Mouse (Mus musculus) lung, postnatal 10 days (tissue): ENCODE measurements around the gene Gm12695.
A peak's percentile ranks its signal among the peaks of the same experiment; 100 is the strongest.

Experiments used
- DNase-seq: peaks from one replicate; pipeline ENCODE4 v3.0.0; 2021

Gene Gm12695

GRCm38 (mm10) chr4:96785086-96785485 lies at the start of gene Gm12695:
Gene Gm12695, minus strand, starts transcription at chr4:96785186.
- no peak for DNase-seq

DNA sequence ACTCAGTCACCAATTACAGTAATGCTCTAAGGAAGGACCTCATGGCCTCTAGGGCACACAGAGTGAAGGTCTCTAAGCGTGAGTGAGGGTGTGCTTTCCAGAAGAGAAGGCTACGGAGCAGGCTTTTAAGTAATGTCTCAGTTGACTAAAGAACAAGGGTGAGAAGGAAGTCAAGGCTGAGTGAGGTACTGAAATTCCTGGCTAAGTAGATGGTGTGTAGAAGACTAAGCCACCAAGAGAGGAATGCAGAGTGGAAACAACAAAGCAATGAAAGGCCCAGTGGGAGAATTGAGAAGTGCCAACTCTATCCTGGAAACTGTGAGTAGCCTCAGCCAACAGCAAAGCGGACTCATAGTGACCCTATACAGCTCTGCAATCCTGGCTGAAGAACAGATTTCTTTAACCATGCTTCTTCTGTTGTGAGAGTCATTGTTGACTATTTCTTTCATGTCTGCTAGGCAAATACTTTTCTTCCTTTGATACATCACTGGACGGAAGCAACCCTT lies 40.6 kb upstream of the Gm12695 start:
- no peak for DNase-seq

DNA sequence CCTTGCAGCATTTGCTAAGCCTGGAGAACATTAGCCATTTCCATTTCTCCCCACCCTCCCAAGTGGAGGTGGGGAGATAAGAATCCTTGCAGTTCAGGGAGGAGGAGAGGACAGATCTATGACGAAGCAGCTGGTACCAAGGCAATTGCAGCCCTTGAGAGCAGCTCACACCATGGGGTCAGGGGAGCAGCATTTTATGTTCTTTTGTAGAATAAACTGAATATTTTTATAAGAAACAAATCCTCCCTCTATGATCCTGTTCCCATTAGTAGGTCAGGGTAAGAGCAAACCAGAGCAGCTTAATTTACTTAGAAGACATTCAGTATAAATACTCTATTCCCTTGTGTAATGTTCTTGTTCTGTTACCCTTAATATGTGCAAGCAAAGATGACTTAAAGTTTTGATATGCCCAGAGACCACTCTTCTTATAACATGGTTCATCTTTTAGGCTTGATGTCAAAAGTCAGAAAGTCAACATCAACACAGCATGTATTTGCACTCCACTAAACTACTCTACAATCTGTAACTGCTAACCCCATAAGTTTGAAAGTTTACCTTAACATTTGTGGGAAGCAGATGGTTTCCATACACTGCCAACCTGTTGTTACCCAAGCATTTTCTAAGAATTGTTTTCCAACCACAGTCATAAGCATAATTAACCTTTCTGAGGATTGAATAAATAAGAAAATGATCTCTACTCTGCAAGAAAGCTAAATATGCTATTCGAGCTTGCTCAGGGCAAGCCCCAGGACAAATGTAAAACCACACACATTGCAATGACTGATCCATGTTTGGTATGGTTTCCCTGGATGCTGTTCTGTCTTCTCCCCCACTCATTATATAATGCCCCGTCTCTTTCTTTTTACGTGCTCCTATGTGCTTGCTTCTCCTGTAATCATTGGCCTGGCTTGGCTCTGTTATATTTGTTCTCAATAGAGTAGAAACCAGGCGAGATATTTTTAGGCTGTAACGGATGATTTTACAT lies 22.1 kb upstream of the Gm12695 start:
- peak; percentile 68 for DNase-seq

- peak; percentile 56 for DNase-seq
These were observed 14.6 kb upstream of the Gm12695 start for GRCm38 (mm10) chr4:96799380-96800157.

DNA sequence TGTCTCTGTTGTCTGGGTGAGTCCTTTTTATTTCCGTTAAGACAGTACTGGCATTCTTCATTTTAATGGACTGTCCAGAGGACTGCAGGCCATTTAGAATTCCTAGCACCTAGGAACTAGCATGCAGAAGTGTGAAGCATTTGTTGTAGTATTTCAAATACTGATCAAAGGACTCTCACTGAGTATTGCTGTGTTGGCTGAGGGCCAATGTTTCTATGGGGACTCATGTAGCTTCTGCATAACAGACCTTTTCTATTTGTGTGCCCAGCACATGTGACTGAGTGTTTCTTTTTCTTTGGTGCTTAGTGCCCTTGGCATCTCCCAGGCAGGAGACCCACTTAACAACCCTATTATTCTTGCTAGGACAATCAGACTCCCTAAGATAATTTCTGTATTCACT lies 12.6 kb upstream of the Gm12695 start:
- DNase-seq, result peak; percentile 22

- no peak for DNase-seq
These were observed 6.3 kb upstream of the Gm12695 start for GRCm38 (mm10) chr4:96791301-96791700.

DNA sequence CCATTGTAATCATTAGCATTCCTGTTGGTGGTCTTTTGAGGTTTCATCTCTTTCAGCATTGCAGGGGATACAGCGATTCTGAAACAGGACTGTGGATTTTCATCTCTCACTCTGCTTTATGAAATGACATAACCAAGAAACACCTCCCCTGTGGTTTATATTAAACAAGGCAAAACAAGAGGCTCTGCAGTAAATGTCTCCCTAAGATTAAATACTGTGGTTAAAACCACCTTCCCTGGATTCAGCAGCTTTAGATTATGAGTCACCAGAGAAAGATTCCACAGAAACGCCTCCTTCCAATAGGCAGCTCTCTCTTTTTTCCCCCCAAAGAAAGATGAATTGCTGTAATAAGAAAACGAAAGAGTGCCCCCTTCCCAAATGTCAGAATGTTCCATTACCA lies 4.9 kb upstream of the Gm12695 start:
- no peak for DNase-seq

GRCm38 (mm10) chr4:96786610-96787009 lies 1.6 kb upstream of the Gm12695 start:
- DNase-seq, result no peak

GRCm38 (mm10) chr4:96772966-96773566 lies 11.9 kb downstream of the Gm12695 start:
- no peak for DNase-seq

- no peak for DNase-seq
These were observed 18.5 kb downstream of the Gm12695 start for GRCm38 (mm10) chr4:96766396-96766998.

- no peak for DNase-seq
These were observed 33.0 kb downstream of the Gm12695 start for GRCm38 (mm10) chr4:96751953-96752352.

- DNase-seq, result no peak
These were observed 44.5 kb downstream of the Gm12695 start for GRCm38 (mm10) chr4:96740472-96740871.

- no peak for DNase-seq
These were observed 55.7 kb downstream of the Gm12695 start for GRCm38 (mm10) chr4:96729256-96729655.

DNA sequence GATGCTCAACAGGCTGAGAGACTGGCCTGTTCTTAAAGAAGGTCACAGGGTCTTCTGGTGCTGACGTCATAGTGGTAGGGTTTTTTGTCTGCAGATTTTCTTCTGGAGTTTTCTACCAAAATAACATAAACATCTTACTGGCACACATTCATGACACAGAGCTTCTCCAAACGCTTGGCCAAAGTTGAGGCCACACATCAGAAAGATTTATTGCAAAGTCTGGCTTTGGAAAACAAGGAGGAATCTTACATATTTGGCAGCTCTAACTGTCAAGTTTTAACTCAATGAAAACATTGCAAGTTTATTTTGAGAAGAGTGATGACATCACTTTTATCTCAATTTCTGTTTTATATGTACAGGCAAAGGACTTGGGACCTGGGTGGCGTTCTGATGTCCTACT lies 56.8 kb downstream of the Gm12695 start:
- peak; percentile 33 for DNase-seq

- peak; percentile 56 for DNase-seq
These were observed 59.5 kb downstream of the Gm12695 start for GRCm38 (mm10) chr4:96725415-96726055.

GRCm38 (mm10) chr4:96722301-96722700 lies 62.7 kb downstream of the Gm12695 start:
- no peak for DNase-seq

DNA sequence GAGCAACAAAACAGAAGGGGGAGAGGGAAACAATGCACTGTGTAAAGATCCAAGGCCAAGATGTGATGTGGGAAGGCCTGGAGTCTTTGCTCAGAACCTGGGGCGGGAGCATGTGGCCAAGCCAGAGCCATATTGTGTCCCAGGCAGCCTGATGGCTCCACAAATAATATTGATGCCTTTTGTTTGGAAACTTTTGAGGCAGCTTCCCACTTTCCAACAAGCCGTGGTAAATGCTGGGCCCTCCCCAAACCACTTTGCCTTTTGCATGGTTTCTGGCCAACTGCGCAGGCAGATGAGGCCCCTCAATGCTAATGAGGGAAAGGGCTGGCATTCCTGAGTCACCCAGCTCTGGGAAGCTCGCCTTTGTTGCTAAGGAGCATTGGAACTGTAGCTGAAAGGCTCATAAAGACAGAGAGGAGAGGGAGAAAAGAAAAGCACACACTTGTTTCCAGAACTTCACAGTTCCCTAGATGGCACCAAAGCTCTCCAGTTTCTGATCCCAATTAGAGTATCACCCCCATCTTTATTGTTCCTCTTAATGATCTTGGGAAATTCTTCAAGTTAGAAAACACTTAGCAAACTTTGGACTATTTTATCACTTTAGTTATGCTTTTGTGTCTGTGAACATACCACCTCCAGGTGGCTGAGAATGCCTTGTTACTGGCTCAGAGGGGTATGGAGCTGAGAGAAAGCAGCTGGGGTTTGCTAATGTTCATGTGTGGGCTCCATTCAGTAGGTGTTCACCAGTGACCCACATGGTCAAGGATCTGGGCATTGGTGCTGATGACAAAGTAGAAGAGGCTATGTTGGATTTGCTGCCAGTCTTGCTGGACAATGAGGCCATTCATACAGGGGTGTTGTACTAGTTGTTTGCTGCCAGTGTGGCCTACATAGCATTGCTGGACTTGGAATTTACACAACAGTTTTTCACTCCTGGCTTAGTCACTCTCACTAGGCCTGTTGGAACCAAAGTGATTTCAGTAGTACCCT lies 65.7 kb downstream of the Gm12695 start:
- DNase-seq, result no peak

GRCm38 (mm10) chr4:96718503-96718902 lies 66.5 kb downstream of the Gm12695 start:
- DNase-seq, result no peak

- DNase-seq, result peak; percentile 61
These were observed 79.6 kb downstream of the Gm12695 start for GRCm38 (mm10) chr4:96705281-96705951.

- DNase-seq, result no peak
These were observed 86.8 kb downstream of the Gm12695 start for GRCm38 (mm10) chr4:96698218-96698561.
